Mouse (Mus musculus): ENCODE data around the gene 2310033P09Rik.

The 2310033P09Rik gene

GRCm38 (mm10) chr11:59230144-59230760, 22.1 kb downstream of the 2310033P09Rik start:
- DNase-seq = peak; percentile 54

- no peak for DNase-seq
These were observed 24.7 kb downstream of the 2310033P09Rik start for GRCm38 (mm10) chr11:59232797-59233196.

GRCm38 (mm10) chr11:59238525-59239427, 30.7 kb downstream of the 2310033P09Rik start:
- DNase-seq = peak; percentile 75

GRCm38 (mm10) chr11:59239428-59239785, 31.3 kb downstream of the 2310033P09Rik start:
- DNase-seq = no peak

DNA sequence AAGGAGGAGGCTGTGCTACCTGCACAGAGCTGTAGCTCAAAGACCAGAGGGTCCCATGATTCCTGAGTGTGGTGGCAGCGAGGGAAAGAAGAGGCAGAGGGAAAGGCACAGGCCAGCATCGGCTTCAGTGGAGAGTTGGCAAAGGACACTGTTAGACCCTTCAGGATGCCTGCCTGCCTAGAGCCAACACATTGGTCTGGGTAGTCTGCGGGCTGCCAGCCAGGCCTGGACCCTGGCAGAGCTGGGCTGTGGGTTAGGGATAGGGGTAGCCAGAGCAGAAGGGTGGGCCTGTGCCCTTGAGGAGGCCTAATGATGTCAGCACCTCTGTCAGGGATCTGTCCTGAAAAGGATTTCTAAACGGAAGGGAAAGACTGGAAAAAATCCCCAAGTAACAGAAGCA, 31.7 kb downstream of the 2310033P09Rik start:
- no peak for DNase-seq

DNA sequence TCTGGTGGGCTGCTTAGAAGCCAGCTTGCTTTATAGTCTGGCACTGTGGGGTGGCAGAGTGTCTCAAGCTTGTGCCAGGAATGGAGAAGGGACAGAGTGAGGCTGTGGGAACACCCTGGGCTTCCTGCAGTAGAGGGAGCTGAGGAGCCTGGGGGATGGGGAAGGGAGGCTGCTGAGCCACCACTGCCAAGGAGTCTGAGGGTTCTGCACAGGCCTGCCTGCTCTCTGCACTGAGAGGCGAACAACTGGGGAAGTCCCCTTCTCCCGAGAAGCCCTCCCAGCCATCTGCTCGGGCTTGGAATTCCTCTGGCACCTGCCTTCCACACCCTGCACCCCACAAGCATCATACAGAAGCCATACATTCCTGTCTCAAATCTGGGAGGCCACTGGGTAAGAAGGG, 33.7 kb downstream of the 2310033P09Rik start:
- no peak for DNase-seq

DNA sequence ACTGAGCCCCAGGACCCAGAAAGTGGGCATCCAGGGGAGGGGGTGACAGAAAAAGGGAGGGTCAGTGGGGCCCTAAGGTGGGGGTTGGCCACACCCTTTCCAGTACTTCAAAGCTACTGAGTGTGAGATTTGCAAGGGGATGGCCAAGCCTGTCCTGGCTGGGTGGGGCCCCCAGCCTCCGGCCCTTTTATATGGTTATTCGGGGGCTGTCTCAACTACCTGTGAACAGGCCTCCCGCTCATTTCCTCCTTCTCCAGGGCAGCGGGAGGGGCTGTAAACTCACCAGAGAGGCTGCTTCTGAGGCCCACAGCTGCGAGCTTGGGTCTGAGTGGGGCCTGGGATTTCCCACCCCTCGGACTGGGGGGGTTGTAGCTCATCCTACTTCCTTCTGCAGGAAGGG, 35.7 kb downstream of the 2310033P09Rik start:
- no peak for DNase-seq

DNA sequence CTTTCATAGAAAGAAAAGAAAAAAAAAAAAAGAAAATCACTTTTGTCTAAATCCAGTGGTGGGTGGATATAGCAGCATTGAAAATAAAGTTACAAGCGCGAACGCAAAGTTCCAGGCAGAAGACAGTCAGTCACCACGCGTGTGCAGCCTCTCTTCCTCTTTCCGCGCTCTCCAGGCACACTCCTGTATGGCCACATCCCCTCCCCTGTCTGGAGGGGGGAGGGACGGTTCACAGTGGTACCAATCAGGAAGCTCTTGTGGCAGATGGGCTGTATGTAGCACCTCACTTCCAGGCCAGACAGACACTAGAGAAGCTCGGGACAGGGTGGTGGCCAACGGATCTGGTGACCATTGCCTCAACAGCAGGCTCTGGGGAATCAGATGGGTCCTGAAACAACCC, 40.0 kb downstream of the 2310033P09Rik start:
- no peak for DNase-seq

GRCm38 (mm10) chr11:59259647-59260046, 51.5 kb downstream of the 2310033P09Rik start:
- no peak for DNase-seq

All from cerebellum, adult 11 months (tissue).